Mouse (Mus musculus): ENCODE results near the gene Sox13.

DNA sequence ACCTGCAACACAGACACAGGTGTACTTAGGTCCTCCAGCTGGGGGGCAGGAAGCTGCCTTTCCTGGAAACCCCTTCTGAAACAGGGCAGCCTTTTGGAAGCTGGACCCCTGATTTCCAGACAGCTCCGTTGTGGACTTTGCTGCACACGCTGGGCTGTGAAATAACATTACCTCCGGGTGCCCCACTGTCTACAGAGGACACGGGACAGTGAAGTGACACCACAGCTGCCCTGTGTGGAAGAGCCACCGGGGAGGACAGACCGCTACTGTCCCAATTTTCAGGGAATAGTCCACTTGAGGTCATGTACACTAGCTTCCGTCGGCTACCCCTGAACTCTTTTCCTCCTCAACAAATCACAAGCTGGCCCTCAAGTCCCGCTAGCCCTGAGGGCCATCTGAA is 15.9 kb downstream of the Sox13 start:
- TF ChIP-seq CTCF (IDR thresholded peaks at IDR 0.05; ENCODE audit: control insufficient read depth, insufficient read depth, insufficient replicate concordance, low read depth, low read length) (no peak), POLR2A (IDR thresholded peaks at IDR 0.05; ENCODE audit: control insufficient read depth, low read depth, low read length) (no peak)

Measured in testis, adult 2 months (tissue).